Mouse (Mus musculus) gastrocnemius, postnatal 36 days (tissue): ENCODE data around the gene Pank2. TPM values are rescaled to one million over a fixed set of nuclear protein-coding genes. Genes with fewer than 3 reads are reported as not detected.
A peak's percentile ranks its signal among the peaks of the same experiment; 100 is the strongest.
"Not testable (repeated sequence)": the region's sequence is repeated elsewhere in the genome, so short reads cannot be mapped to it uniquely, and the experiment has no call there.

Source experiments
- DNase-seq, 2 experiments: peaks; one replicate each; pipeline ENCODE4 v3.0.0; 2022
- intact Hi-C: fragments of 180-260 bp; cut with DNase I; formaldehyde crosslinking; loops from one replicate; pipeline ENCODE4 v1.15.1; 2025
- microRNA-seq, 2 experiments: library from miRNA; unstranded; fragments of <30 nt; microRNA quantifications; one replicate each; pipeline ENCODE4 v1.2.0; 2021
- total RNA-seq, 2 experiments: library from RNA; stranded (reverse); gene quantifications; 2 replicates each; pipeline ENCODE4 v1.2.3; 2021

Pank2 gene
- total RNA-seq, 2 experiments from 2014 or later, result 16.9 to 21.3 TPM

- DNase-seq, result no peak
- intact Hi-C loops, result no loop called here
Measured at GRCm38 (mm10) chr2:131307822-131308221, 45.5 kb downstream of the Pank2 start.

DNA sequence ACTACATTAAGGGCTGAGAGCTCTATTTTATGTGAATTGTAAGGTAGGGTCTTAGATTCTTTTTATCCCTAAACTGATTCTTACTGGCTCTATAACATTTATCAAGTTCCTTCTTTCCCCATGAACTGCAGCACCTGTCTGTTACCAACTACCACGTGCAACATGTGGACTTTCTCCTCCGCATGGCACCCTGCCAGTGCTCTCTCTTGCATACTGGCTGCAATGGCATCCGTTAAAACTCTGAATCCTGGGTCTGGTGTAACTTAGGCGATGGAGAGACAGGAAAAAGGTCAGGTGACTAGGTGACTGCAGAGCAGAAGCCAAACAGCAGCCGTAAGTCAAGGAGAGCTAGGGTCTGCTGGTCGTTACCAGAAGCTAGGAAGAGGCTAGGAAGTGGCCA is 47.0 kb downstream of the Pank2 start:
- intact Hi-C loops, result no loop called here
- no peak for DNase-seq

- intact Hi-C loops, result no loop called here
- no peak for DNase-seq
Measured at GRCm38 (mm10) chr2:131316167-131316566, 53.9 kb downstream of the Pank2 start.

GRCm38 (mm10) chr2:131319401-131319800 is 57.1 kb downstream of the Pank2 start:
- intact Hi-C loops, result no loop called here
- DNase-seq, result no peak

DNA sequence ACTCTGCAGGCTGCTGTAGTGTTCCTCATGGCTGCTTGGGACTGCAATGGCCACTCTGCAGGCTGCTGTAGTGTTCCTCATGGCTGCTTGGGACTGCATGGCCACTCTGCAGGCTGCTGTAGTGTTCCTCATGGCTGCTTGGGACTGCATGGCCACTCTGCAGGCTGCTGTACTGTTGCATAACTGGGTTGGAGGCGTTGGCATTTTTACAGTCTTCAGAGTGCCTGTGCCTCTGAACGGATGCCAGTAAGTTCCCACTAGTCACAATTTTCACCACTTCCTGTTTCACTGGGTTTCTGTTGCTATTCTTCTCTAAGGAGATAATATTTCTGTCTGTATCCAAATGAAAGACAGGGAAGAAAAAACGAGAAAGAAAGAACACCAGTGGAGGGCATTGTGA is 58.9 kb downstream of the Pank2 start:
- intact Hi-C loops, DNase-seq: not testable (repeated sequence)

DNA sequence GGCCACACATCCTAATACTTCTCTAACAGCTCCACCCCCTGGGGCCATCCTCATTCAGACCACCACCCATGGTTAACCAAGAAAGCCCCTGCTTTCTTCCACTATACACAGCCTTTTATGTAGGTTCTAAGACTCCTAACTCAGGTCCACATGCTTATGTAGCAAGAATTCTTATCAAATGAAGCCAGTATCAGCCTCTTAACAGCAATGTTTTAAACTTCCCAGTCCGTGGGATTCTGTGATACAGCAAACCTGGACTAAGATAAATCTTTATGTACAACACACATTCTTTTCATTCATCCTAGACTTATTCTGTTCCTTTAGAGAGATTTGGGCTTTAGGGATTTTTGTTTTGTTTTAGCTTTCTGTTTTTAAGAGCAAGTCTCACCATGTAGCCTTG is 61.4 kb downstream of the Pank2 start:
- intact Hi-C loops, result no loop called here
- DNase-seq, result no peak

DNA sequence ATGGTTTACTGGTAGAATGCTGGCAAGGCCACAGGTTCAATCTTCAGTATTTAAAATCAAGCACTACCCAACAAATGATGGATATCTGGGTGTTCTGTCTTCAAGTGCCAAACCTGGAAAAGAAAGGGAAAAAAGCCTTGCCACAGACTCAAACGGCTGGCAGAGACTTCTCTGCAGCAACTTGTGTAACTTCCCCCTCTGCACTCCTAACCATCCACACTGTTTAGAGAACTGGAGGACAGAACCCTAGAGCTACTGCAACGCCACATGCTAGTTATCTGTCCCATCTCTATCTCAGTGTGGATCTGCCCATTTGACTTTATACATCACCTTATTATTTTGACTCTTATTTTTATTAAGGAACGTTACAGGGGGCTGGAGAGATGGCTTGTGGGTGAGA is 63.7 kb downstream of the Pank2 start:
- DNase-seq, result no peak
- intact Hi-C loops, result no loop called here

DNA sequence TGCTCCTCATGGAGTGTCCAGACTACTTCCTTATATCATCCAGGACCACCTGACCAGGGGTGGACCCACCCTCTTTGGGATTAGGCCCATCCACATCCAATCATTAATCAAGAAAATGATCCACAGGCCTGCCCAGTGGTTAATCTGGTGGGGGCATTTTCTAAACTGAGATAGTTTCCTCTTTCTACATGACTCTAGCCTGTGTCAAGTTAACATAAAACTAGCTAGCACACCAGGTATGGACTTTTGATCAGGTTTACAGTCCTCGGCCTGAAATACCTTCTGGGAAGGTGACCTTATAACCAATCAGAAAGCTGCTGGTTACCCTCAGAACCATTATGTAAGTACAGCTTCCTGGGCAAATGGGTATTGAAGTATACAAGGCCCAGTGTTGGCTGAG is 66.7 kb downstream of the Pank2 start:
- intact Hi-C loops, result no loop called here

DNA sequence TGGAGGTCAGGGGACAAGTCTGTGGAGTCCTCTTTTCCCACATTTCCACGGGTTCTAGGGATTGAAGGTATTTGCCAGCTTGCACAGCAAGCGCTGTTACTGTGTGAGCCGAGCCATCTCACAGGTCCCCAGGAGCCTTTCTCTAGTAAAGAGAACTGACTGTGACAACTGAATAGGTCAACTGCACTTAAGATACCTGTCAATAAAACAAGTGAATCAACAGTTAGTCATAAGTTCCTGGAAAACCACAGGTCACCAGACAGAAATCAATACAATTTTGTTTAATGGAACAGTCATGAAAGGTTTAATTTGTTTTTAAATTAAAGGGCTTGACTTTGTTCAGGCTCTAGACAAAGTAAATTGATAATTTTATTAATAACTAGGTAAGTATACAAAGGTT is 68.3 kb downstream of the Pank2 start:
- intact Hi-C loops, result loop anchor here (5.0 kb wide), 1 partner anchor 33 kb away; no protein-coding TSS in a partner anchor
- no peak for DNase-seq

More for the DNA sequence above, 66.7 kb downstream of the Pank2 start:
- no peak for DNase-seq

GRCm38 (mm10) chr2:131337602-131338001 is 75.3 kb downstream of the Pank2 start:
- intact Hi-C loops, result no loop called here

GRCm38 (mm10) chr2:131344449-131344848 is 82.2 kb downstream of the Pank2 start:
- intact Hi-C loops, result no loop called here
- DNase-seq, result peak; percentile 49 to 50

More at GRCm38 (mm10) chr2:131337602-131338001, 75.3 kb downstream of the Pank2 start:
- DNase-seq, result no peak

- intact Hi-C loops, result no loop called here
Measured at GRCm38 (mm10) chr2:131345556-131345955, 83.3 kb downstream of the Pank2 start.

More at GRCm38 (mm10) chr2:131345556-131345955, 83.3 kb downstream of the Pank2 start:
- no peak for DNase-seq

Small RNA genes within 50 kb of the gene (microRNA-seq; reads per million reads assigned to microRNA genes)
- 13.4 to 13.6 reads per million in 2 experiments for gene Mir103-2

Other genes with a start within 250 kb of the Pank2 start
- 1 to 10 TPM; 1.7 to 1.8 TPM for gene Gfra4, start 219.4 kb upstream of the Pank2 start, total RNA-seq
- 1 to 10 TPM; 1.7 to 1.8 TPM for gene Adam33, start 198.7 kb upstream of the Pank2 start, total RNA-seq
- gene Siglec1, start 175.7 kb upstream of the Pank2 start, total RNA-seq, result under 1 TPM; 0.43 to 0.76 TPM
- 10 to 100 TPM in 1 of 2 experiments, 1 to 10 TPM in 1; 10.0 to 13.1 TPM for gene Hspa12b, start 135.2 kb upstream of the Pank2 start, total RNA-seq
- not detected for gene Gm11037, start 129.0 kb upstream of the Pank2 start, total RNA-seq
- 1 to 10 TPM; 4.3 to 4.4 TPM for gene 1700037H04Rik, start 102.4 kb upstream of the Pank2 start, total RNA-seq
- gene Cenpb, start 82.4 kb upstream of the Pank2 start, total RNA-seq, result 10 to 100 TPM; 63.9 to 64.3 TPM
- gene Cdc25b, start 75.5 kb upstream of the Pank2 start, total RNA-seq, result 1 to 10 TPM; 1.8 to 2.2 TPM
- gene Spef1, start 75.2 kb upstream of the Pank2 start, total RNA-seq, result 1 to 10 TPM; 1.2 to 2.0 TPM
- 10 to 100 TPM; 13.9 to 15.0 TPM for gene Ap5s1, start 55.4 kb upstream of the Pank2 start, total RNA-seq
- gene Mavs, start 28.4 kb upstream of the Pank2 start, total RNA-seq, result 10 to 100 TPM; 35.9 to 58.0 TPM
- gene Rnf24, start 90.4 kb downstream of the Pank2 start, total RNA-seq, result 1 to 10 TPM; 1.2 to 1.3 TPM
- 100 to 1,000 TPM; 103 to 399 TPM for gene Smox, start 229.0 kb downstream of the Pank2 start, total RNA-seq